Mouse (Mus musculus) retina, postnatal 1 day (tissue): Measurements from ENCODE around the gene Selenom.

Source experiments
- DNase-seq: peaks from one replicate; pipeline ENCODE4 v3.0.0-alpha.2; 2012

The Selenom gene

DNA sequence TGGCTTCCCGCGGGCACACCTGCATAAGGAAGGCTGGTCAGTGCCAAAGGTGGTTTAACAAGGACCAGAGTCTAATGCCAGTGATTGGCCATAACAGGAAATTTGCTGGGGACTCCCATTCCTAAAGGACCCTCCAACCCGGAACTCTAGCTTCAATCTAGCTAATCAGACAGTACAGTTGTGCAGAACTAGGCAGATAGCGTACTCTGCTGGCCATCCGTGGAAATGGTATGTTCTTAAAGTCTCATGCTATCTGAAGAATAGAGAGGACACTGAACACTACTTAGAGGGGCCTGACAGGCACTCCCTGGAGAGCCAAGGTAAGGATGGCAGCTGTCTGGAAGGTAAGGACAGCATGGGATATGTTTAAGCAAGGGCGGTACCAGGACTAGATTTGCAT is 17.1 kb downstream of the Selenom start:
- no peak for DNase-seq

DNA sequence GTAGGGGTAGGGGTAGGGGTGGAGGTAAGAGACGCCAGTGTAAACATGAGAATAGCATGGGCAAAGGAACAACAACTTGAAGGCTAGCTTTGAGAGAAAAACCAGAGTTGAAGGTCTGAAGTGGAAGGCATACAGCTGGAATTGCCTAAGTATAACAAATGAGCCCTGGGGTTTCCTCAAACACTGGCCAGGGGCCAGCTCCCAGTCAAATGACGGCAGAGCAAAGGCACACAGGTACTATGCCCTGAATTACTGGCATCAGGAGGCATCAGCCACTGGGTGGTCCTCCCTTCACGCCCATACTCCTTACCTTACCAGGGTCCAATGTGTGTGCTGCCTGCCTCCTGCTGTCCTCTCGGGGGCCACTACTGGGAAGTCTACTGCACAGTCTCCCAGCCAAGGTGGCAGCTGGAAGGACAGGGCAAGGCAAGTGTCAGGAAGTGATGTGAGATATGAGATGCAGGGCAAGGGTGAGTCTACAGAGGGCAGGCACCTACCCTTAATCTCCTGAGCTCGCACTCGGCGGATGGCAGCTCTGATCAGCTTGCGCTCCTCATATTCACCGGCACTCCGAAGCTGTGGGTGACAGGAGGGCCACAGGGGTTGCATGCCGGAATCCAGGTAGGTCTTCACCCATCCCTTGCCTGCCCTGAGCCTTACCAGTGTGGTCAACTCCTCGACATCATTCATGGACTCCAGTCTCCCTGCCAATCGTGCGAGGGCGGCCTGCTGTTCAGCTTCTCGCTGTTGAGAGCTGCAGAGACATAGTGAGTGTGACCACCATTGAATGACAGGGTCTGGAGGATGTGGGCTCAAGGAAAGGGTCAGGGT is 17.8 kb downstream of the Selenom start:
- DNase-seq: no peak

DNA sequence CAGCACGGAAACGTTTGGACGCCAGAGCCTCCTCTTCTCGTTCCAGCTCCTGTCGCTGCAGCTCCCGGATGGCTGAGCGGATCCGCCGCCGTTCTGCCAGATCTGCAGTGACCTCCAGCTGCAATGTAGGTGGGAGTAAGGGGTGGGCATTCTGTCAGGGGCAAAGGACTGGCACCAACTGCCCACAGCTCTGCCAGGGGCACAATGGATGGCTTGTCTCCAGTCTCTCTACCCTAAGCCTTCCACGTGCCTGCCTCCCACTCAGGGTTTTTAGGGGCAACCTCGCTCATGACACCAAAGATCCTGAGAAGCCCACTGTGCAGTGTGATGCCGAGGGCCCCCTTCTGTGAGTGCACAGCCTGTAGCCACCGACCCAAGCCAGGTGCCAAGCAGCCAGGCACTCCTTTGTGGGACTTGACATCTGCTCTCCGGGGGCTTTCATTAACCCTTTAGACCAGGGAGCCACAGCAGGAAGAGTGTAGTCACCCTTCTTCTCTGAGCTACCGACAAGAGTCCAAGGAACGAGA is 19.0 kb downstream of the Selenom start:
- no peak for DNase-seq

DNA sequence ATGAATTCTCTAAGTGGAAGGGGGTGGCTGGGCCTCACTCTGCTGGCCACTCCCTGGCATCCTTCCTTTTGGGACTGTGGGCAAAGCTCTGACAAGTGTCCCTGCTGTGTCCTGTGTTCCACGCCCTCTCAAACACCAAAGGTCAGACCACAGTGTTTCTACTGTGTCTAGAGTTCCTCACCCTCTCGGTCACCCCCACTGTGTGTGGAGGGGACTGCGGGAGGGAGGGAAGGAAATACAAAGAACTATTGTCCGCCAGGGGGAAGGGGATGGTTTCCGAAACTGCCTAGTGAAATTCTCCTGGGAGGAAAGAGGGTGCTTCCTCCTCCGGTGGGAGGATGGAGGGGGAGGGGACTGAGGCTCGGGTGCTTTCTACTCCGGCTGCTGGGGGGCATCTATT is 20.5 kb downstream of the Selenom start:
- DNase-seq: peak; percentile 89

DNA sequence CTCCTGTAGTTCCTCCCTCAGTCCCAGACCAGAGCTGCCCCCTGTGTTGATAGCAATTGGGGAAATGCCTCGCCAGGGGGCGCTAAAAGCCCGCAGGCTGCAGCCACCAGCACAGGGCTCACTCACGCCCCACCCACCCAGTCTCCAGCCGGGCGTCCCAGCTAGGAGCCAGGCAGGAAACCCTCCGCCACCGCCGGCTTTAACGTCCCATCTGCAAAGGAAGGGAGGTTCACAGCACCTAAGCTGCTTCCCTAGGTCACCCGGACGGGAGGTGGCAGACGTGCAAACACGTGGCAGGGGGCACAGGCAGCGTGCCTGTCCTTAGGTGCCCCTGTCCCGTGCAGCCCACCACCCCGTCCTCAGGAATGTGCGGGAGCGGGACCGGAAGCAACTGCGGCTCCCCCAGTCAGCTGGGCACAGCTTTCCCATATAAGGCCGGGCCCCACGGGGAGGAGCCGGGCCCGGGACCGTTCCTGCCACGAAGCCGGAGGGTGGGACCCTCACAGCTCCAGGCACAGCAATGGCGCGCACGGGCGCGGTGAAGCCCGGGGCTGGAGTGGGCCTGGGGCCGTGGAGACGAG is 21.0 kb downstream of the Selenom start:
- DNase-seq: peak; percentile 93

DNA sequence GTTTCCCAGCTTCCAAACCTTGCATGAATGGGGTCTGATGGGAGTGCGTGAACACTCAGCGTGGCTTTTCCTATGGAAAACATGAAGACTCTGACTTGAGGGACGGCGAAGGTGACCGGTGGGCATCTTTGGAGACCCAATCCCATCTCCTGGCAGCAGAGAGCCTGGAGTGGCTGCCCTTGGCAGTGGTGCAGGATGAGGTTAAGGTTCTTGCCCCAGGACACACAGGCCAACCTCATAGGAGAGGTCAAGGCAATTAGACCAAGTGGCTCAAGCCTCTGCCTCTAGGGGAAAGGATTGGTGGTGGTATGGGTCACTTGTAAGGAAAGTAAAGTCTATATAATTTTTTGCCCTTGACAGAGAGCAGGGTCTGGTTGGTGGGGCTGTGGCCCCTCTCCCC is 21.6 kb downstream of the Selenom start:
- no peak for DNase-seq

DNA sequence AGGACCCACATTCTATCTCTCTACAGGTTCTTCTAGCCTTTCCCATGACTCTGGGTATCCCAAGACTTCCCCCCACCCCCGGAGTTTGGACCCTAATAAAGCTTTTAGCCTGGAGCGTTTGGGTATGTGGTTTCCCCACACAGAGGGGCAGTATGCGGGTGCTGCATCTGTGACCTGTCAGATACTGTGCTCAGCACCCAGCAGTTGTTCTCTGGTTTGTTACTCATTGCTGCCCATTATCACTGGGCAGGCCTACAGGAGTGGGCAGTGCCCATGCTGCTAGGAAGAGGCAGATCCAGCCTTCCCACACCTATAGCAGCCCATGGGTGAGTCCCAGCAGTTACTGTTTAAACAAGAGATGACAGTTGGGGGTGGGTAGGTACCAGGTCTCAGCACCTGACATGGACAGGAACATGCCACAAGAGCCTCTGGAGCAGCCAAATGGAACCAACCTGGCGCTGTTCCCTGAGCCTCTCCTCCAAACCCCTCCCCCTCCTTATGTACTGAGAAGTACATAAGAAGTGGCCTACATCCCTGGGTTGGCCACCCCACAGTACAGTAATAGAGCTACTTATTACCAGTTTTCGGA is 22.4 kb downstream of the Selenom start:
- DNase-seq: no peak

DNA sequence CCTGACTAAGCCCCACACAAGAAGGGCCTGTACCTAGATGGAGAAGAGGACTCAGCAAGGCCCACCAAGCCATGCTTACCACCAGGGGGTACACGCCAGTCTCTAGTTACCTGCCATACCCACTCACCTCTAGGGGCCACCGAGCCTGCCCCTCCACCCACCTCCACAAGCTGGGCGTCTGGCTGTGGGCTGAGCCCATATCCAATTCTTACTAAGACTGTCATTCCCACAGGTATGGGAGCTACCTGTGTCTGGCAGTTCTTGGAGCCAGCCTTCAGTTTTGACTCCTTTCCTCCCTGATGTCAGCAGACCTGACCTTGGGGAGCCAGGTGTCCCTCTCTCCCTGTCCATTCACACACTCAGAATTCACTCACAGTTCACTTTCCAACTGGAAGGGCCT is 23.2 kb downstream of the Selenom start:
- no peak for DNase-seq

DNA sequence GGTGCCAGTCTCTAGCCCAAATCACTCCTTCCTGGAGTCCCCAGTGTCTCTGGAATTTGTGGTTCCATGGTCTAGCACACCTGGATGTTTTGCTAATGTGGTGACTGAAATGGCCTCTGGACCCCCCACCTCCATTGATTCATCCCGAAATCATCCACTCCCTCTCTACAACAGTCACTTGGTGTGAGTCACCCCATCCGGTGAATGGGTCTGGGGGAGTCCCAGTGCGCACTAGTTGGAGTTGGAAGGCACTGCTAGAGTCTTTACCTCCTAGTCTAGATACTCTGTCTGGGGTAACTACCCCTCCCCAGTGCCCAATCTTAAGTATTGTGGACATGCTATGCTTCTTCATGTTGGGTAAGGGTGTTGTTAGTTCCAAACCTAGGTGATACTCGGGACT is 23.9 kb downstream of the Selenom start:
- DNase-seq: no peak

DNA sequence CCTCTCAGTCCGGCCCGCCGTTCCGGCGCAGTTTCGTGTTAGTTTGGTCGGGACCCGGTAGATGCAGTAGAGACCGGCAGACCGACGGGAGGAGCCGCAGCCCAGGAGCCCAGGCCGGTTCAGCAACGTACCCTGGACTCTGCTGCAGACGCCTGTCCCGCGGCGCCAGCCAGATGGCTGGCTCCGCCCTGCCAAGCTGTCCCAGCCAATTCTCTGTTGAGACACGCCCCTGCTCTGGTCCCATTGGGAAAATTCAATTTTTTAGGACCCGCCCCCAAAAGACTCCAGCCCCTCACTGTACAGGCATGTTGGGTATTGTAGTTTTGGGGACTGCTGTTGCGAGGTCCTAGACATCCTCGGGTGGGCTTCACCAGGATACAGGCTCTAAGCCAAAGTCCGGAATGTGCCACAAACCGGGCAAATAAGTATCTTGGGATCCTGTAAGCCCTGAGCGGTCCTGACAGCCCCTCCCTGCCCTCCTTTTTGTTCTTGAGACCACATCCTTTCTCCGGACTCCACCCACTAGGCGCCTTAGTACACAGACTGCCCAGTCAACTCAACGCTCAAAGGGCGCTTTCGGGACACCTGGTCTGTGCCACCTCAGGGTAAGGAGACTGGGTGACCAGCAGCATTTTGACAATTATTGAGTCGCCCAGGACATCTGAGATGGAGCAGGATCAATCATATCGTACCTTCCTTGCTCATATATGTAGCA is 24.8 kb downstream of the Selenom start:
- peak; percentile 98 for DNase-seq

DNA sequence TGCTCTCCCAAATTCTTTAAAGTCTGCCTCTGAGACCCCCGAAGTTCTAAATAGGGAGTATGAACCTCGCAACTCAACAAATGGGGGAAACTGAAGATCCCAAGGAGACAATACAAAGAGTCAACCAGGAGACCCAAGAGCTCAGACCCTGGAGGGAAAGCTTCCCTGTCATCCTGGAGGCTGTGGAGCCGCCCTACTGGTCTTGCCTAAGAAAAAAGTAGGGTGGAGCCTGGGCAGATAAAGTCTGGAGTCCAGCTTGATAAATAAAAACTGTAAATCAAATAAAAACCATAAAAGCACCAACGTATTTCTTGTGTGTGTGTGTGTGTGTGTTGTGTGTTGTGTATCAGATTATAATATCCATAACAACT is 25.3 kb downstream of the Selenom start:
- no peak for DNase-seq

DNA sequence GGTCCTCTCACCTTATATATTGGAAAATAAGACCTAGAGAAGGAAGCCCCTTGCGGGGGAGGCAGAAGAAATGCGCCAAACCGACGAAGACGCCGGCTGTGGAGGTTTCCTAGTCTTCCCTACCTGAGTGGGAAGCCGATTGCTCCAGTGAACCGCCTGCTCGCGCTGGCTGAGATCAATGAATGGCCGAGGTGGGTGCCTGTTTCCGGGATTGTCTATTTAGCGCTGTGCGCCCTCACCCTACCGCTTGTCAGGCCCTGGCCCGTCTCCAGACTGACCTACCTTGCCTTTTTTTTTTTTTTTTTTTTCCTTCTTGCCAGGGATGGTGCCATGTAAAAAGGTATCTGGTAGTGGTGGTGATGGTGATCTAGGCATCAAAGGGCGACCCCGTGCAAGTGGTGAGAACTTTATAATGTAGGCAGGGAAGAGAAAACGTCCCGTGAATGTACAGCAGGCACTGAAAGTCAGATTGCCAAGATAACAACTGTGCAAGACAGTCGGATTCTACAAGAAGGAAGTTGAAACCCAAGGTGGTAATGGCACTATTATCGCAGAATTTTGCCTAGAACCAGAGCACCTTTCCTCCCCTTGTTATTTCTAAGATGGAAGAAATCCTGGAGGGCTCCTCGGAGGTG is 26.1 kb downstream of the Selenom start, which contains the start of gene Smtn:
TSS of gene Smtn (minus strand) at position 162 of the 635 bp plus-strand sequence.
- DNase-seq: no peak

DNA sequence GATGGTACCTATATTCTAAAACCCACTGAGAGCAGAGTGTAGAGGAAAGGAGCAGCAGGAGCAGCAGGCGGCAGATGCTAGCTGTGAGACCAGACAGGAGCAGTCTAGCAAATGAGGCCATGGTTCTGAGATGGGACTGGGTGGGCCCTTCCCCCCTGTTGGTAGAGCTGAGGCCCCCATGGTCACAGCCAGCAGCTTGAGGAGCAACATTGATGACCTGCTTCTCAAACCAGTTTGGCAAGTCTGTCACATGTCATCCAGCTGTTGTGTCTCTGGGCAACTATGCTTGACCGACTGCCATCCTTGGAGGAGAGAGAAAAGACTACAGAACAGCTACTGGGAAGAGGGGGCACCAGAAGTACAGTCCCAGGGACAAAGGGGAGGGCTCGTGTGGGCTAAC is 27.4 kb downstream of the Selenom start:
- DNase-seq: no peak

DNA sequence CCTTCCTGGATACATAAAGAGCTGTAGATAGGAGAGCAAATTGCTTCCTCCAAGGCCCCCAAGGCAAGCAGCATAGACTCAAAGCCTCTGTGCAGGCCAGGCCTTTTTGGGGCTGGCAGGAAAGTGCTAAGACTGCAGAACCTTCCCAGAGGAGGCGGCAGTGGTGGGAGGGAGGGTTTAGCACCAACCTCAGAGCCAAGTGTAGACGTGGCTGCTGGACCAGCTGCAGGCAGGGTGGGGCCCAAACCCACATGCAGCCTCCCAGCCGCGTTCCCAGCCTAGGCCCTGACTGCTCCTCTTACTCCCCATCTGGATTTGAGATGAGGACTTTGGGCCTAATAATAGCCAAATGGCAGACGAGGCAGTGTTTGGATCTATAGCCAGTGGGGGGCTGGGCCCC is 28.5 kb downstream of the Selenom start:
- no peak for DNase-seq

DNA sequence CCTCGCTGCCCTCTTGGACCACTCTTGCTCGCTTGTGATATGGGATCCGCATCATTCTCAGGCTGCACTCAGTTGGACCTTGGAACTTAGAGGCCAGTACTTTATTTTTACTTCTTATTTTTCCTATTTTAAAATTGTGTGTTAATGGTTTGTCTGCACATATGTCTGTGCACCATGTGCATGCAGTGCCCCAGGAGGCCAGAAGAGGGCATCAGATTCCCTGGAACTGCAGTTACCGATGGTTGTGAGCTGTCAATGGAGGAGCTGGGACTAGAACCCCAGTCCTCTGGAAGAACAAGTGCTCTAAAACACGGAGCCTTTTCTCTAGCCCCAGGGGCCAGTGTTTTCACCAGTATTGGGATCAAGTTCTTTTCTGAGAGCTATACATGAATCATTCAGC is 29.9 kb downstream of the Selenom start:
- no peak for DNase-seq

DNA sequence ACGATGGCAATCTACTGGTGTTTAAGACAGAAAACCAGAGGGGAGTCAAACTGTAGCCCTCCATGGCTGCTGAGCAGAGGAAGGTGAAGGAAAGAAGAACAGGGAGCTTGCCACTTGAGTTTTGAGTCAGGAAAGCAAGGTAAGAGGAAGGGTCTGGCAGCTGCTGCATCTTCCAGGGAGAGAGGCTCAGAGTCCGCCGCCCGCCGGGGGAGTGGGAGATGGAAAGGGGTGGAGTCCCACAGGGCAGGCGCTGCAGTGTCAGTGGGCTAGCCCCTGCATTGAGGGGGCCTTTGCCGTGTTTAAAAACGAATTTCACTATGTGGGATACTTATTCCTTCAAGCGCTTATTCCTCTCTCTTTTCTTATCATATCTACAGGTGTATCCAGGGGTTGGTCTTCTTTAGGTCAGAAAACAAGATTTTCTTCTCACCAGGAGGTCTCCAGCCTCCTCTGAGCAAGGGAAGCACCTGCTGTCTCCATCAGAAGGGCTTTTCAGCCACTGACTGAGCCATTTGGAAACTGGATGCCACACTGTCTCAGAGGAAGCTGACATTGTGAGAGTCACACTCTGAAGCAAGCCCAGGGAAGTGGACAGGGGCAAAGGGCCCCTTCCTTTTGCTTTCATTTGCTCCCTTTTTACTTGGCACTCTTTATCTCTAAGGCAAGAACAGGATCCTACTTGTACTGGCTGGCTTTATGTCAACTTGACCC is 31.2 kb downstream of the Selenom start:
- DNase-seq: no peak

DNA sequence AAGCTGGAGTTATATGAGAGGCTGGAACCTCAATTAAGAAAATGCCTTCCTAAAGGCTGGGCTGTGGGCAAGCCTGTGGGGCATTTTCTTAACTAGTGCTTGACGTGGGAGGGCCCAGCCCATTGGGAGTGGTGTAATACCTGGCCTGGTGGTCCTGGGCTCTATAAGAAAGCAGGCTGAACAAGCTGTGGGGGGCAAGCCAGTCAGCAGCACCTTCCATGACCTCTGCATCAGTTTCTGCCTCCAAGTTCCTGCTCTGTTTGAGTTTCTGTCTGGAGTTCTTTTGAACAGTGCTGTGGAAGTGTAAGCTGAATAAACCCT is 31.7 kb downstream of the Selenom start:
- no peak for DNase-seq

DNA sequence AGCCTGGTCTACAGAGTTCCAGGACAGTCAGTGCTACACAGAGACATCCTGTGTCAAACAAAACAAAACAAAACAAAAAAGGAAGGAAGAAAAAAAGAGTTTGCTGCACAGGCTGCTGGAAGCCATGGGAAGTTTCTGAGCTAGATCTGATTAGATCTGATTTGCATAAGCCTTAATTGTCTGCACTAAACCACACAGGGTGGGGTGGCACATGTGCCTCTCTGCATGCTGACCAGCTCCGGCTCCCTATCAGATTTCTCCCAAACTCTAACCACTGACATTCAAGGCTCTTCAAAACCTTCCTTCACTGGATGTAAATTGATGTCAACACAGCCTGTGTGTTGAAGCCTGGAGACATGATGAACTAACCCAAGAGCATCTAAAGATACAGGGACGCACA is 32.6 kb downstream of the Selenom start:
- DNase-seq: no peak

DNA sequence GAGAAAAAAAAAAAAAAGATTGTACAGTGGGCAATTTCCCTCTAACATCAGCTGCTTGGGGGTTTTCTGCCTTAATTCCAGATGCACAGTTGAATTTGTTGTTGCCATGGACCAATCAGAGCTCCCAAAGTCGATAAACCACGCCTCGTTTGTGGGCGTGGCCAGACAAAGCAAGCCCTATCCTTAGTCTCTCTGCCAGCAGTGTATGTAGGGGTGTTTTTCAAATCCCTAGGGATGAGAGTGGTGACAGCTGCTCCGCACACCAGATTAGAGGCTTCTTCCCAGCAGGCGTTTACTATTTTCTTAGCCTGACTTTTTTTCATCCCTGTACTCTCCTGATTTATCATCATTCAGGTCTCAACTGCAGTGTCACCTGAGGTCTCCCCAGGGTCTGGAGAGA is 33.5 kb downstream of the Selenom start:
- peak; percentile 73 for DNase-seq

DNA sequence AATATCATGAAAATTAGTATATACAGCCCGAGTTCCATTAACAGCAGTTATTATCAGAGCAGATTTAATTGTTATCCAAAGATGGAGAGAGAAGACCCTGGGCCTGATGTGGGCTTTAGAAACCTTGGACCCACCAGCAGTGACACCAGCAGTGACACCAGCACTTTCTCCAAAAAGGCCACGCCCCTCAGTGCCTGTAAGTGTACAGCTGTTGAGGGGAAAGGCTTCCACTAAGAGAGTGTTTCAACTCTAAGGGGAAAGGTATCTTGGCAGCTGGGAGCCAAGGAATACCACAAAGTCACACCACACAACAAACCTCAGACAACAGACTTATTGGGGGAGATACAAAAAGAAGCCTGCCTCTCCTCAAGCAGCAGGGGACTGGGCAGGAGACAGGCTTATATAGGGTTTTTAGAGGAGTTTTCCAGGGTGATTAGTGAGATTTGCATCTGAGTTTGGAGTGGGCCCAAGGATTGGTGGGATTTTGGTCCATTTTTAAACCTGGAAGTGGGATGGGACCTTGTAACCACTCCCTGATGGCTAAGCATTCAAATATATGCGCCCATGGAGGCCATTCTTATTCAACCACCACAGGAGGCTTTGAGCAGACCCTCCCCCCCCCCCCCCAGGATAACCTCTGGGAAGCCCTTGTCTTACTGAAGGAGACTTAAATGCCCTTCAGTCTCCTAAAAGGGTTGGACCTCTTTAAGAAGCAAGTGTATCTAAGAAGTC is 34.2 kb downstream of the Selenom start:
- DNase-seq: no peak

DNA sequence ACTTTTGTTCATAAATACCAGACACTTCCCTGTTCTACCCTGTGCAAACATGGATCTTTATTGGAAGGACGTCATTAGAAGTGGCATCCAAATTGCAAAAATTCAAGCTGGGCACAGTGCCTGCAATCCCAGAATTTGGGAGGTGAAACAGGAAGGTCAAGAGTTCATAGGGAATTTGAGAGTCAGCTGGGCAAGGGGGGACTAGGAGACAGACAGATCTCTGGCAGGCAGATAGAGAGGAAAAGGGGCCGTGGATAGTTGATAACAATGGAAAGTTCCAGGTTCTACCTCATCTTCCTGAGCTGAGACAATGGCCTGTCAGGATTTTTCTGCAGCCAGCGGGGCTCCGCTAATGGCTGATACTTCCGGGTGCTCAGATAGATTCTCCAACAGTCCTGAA is 35.3 kb downstream of the Selenom start:
- no peak for DNase-seq

DNA sequence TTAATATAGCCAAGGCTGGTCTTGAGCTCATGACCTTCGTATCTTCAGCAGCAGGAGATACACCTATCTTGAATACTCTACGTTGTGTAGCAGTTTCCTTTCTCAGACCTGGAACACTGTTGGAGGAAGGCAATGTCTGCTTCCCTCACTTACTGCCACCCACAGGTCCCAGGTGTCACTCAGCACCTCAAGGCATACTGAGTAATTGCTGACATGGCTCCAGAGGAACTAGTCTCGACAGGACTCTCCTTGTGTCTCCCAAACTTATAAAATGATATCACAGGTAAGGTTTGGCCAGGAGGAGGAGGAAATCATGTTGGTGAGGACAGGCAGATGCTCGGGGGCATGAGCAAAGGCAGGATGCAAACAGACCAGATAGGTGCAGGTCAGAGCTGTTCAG is 40.5 kb downstream of the Selenom start:
- DNase-seq: no peak
